Mouse (Mus musculus) urinary bladder, postnatal 36 days (tissue): ENCODE results near the gene Endou.

ENCODE experiments used
- DNase-seq, 2 experiments: peaks; one replicate each; pipeline ENCODE4 v3.0.0; 2022; ENCODE audit warnings: low spot score in 2 of 2, mixed read lengths in 1 of 2

The Endou gene

GRCm38 (mm10) chr15:97727520-97727919, 3.6 kb downstream of the Endou start:
- DNase-seq = no peak

GRCm38 (mm10) chr15:97727048-97727447, 4.1 kb downstream of the Endou start:
- DNase-seq = peak in 1 of 2 experiments; percentile 57

- no peak for DNase-seq
Measured at GRCm38 (mm10) chr15:97726310-97726709, 4.8 kb downstream of the Endou start.

- DNase-seq = no peak
Measured at GRCm38 (mm10) chr15:97725198-97725785, 5.8 kb downstream of the Endou start.

- DNase-seq = peak; percentile 14 to 40
Measured at GRCm38 (mm10) chr15:97724346-97725197, 6.6 kb downstream of the Endou start.

- DNase-seq = no peak
Measured at GRCm38 (mm10) chr15:97723536-97724345, 7.4 kb downstream of the Endou start.

DNA sequence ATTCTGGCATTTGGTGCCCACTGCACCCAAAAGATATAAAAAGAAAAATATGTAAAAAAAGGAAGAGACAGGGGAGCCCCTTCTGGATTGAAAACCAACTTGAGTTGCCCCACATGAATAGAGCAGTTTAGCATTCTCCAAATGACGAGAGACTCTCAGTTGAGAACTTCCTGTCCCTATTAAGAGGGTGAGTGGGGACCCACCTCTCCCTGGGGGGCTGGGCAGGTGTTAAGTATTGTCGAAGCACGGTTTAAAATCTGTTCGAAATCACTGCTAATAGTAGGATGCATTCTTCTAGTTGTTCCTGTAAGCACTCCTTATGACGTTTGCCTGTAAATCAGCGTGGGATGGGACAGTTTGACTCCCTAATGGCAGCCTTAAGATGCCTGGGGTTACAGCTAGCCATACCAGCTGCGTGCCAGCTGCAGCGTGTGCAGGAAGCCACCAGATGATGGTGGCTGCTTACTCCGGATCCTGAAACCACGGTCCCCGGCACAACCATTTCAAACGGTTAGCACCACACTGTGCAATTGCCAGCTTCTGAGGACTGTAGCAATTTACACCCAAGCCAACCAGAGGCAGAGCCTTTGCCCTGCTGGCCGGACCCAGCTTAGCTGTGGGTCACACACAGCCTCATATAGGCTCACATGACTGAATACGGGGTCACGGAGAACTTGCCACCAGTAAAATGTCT, 10.0 kb downstream of the Endou start:
- DNase-seq = no peak

DNA sequence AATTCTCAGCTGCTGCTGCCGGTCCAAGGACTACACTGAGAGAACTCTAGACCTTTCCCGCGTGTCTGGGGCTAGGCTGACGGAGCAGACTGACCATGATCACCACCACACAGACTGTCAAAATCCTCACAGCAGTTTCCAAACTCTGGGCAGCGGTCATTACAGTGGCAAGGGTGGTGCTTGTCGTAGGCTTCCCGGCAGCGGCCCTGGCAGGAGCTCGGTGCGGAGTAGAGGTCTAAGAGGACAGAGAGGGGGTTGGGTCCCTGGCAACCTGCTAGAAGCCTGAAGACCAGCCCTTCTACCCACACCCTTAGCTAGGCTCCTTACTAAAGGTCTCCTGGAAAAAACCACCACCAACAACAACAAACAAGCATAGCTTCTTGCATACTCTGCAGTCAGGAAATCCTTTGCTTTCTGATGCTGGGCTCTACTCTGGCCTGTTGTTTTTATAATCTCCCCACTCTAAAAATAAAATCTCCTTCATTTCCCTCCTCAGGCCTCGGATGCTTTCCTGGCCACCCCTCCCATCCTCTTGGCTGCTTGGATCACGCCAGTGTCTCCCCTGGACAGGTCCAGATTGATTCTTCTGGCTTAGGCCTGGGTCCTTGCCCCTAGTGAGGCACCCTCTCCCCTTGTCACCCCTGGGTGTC, 11.0 kb downstream of the Endou start:
- DNase-seq = peak in 1 of 2 experiments; percentile 22

GRCm38 (mm10) chr15:97719494-97719893, 11.6 kb downstream of the Endou start:
- no peak for DNase-seq

DNA sequence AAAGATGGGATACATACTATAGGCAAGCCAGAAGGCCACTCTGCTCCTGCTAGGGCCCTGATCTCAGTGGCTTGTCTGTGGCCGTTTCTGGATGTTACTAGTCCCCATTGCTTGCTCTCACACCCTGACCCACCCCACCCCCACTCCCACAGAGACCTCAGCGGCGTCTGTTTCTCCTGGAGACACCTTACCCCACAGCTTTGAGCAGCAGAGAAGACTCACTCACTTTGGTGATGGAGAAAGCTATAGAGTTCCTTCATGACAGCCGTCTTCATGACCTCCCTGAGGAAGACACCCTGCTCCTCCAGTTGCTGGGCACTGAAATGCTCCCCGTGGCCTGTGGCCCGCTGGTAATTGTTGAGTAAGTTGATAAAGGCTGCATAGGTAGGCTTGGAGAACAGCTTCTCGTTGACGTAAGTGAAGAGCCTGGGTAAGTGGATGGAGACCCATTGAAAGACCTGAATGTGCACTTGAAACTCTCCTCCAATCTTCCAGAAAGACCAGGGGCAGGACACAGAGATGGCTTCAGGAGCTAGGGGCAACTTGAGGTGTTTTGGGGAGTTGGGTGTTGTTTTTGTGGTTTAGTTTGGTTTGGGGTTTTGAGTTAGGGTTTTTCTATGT, 12.5 kb downstream of the Endou start:
- DNase-seq = no peak

DNA sequence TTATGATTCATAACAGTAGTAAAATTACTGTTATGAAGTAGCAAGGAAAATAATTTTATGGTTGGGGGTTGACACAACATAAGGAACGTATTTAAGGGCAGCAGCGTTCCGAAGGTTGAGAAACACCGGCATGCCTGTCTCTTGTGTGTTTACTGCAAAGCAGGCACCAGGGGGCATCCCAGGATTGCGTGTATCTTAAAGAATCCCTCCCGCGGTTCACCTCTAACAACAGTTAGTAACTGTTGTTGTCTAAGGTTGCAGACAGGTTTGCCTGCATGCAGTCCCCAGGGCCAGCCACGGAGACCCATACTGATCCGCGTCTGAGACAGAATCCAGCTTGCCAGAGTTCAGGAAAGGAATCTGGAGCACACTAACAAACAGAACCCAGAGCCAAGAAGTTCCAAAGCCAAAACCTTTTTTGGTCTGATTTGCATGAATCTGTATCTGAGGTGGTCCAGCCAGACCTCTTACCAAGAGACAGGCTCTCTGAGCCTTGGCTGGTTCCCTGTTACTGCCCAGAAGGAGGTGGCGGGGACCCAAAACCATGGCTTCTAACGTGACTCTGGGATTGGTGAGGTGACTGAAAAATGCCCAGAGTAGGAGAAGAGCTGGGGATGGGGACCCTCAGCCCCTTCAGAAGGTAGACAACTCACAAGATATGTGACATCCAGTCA, 13.1 kb downstream of the Endou start:
- peak; percentile 38 to 60 for DNase-seq

DNA sequence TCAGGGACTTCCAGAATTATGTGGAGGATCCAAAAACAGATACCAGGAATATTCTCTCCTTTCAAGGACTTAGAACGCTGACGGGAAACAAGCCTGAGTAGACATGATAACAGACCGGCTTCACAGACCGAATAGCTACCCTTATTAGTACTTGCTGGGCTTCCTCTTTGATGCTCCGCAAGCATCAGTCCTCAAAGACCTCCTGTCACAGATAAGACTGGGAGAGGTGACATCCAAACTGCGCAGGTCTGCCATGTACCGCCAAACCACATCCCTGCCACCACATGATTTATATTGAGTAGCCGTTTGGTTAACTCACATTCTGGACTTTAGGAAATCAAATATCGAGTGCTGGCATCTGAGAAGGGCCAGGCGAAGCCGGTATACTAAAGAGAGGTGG, 14.4 kb downstream of the Endou start:
- DNase-seq = no peak

GRCm38 (mm10) chr15:97715734-97716133, 15.4 kb downstream of the Endou start:
- DNase-seq = no peak

GRCm38 (mm10) chr15:97715083-97715482, 16.1 kb downstream of the Endou start:
- DNase-seq = no peak

- no peak for DNase-seq
Measured at GRCm38 (mm10) chr15:97712546-97712945, 18.6 kb downstream of the Endou start.

DNA sequence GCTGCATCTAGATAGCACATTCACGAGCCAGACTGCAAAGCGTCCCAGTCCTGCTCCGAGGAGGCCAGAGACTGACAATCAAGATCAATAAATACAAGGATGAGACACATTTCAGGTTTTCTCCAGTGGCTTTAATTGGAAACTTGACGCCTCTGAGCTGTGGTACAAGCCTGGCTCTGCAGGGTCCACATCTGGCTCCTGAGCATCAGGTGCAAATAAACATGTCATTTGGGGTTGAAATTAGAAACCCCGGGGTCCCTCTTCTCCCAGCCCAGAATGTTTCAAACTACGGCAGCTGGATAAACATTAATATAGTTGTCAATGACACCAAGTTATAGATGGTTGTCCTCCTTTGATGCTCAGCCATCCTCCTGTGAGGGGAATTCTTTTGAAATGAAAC, 20.2 kb downstream of the Endou start:
- DNase-seq = no peak

DNA sequence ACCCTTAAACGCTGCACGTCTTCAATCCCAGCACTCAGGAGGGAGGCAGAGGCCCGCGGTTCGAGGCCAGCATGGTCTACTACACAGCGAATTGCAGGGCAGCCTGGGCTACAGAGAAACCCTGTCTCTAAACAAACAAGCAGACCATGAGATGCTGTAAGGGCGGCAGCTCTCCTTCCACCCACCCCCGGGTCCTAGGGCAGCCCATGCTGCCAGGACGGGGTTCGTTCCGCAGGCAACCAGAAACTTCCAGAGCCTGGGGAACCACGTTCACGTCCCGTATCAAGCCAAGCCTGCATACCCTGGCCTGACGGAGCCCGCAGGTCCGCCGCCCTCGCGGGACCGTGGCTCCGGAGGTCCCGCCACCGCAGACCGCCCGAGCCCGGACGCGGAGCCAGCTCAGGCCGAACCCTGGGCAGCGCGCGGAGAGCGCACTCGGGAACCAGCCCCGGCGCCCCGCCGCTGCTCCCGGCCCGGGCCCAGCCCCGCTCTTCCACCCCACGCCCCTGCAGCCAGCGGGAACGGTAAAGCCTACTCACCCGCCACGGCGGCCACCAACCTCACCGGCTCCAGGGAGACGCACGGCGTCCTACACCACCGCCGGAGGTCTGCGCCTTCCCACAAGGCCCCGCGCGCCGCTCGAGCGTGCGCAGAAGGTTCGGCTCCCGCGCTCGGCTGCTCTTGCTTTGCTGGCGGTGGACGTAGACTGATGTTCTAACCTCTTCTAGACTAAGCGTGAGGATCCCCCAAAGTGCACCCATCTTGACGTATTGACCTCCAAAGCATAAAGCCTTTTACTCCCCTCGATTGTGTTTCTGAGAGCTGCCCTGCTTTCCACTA, 25.7 kb downstream of the Endou start, which contains the start of gene Rpap3:
Gene Rpap3 (minus strand): TSS at position 615 of the 840 bp plus-strand sequence.
- DNase-seq = peak; percentile 76 to 86

DNA sequence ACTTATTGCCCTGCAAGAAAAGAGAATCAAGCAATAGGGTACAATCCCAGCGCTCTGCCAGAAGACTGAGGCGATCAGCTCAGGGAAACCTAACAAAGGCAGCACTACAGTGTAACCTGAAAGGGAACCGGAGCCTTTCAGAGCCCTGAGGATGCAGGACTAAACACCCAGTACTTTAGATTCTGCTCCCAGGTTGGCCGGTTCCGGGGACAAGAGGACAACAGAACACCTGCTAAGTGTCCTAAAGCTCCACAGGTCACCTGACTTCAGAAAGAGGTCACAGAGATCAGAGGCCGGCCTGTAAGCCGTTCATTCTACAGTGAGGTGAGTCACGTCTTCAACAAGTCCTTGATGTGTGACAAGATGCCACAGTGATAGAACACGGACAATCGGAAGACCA, 34.5 kb downstream of the Endou start:
- DNase-seq = no peak

DNA sequence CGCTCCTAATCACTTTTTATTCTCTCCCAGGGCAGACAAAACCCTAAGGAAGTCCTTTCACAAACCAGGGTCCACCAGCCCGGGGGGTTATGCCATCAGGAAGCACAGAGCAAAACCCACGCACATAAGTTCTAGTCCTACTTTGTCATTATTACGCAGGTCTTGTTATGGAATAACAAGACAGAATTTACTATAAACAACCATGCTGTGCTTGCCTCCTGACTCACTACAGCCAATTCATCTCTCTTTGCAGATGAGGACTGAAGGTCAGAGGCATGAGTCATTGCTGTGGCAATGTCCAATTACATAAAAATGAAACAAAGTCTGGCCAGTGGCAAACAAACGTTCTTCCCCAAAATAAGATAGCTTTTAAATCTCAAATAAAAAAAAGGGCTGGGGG, 37.7 kb downstream of the Endou start:
- DNase-seq = no peak
